Mouse (Mus musculus) kidney, adult 2 months (tissue): ENCODE results near the gene Pax3.

Experiments used
- CTCF ChIP-seq: fragments of 200-500 bp; conservative IDR thresholded peaks from 2 replicates; pipeline ENCODE4 v1.5.1; 2011; ENCODE audit warnings: low read depth, mild to moderate bottlenecking, control low read depth, low read length, moderate library complexity, mixed read lengths; ENCODE audit not compliant: insufficient read depth, insufficient read length
- POLR2A ChIP-seq: fragments of 200-500 bp; IDR thresholded peaks from one replicate; pipeline ENCODE4 v1.6.1; 2011; ENCODE audit warnings: low read depth, low read length, control low read depth

GRCm38 (mm10) chr1:78197351-78198234 is 659 bp upstream of the Pax3 start:
- TF ChIP-seq CTCF (no peak), POLR2A (no peak)
